Mouse (Mus musculus): ENCODE measurements around the gene Dll1. TPM values are rescaled to one million over a fixed set of nuclear protein-coding genes. Genes with fewer than 3 reads are reported as not detected.

The Dll1 gene
- polyA plus RNA-seq, 1 experiment from 2014 or later: 0.17 TPM

DNA sequence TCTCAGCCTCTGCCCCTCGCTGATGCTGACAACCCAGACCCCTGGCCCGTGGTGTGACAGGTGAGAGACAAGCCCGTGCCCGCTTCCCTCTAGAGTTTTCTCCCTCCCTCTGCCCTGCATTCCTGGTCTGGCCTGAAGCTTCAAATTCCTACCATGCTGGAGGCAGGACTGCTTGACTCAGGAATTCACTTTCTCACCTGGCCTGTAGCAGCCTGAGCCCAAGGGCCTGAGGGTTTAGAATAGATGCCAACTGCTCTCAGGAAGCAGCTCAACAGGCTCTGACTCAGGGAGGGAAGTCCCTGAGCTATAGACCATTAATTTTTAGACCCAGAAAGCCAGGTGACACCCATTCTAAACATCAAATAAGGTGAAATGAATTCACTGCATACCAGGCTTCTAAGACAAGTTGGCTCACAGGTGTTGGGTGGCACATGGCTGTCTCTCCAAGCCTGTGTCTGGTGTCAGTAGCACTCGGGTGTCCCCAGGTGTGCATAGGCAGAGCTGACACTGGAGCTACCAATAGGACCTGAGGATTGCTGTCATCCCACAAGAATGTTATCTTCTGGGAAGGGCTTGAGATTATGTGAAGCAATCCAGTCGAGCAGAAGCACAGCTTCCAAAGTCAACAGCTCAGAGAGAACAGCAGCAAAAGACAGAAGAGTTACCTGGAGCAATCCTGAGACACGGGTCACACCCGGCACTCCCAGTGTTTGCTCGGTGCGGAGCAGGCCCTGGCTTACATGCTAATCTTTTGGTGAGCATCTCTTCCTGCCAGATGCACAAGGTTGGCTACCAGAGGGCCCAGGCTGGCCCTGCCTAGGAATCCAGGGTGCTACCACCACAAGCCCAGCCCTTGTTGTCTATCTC, 50.5 kb downstream of the Dll1 start:
- Histone ChIP-seq H3K27ac (no peak overlapping the region), H3K4me3 (ENCODE audit: inconsistent target) (no peak overlapping the region), H3K36me3 (ENCODE audit: inconsistent target) (no peaks in the 10 kb centered on the region), H3K79me2 (ENCODE audit: inconsistent target) (no peaks in the 10 kb centered on the region)
- 90% methylated on average over 9 of the region's 10 CpGs for WGBS (ENCODE audit: missing documents)

DNA sequence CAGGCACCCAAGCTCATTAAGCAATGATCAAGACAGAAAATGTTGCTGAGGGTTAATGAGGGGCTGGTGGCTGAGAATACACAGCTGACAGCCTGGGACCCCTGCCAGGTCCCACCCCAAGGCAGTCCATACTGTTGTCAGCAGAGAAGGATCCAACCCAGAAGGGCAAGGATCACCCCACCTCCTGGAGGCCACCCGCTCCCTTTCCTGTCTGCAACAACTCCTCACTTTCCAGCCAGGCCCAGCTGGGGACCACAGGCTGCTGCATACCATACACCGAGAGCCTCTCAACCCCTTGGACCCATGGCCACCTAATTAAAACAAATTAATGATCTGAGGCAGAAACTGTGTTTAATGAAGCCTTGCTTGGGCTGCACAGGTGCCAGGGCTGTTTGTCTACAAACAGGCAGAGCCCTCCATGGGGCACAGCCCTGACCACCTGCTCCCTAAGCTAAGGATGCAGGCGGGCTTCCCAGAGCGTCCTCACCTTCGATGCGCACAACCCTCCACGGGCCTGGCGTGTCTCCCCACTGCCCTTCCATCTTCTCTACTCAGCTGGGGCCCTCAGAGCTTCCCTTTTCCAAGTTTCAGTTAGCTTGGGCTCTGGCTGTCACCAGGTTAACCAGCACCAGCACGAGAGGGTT, 53.4 kb downstream of the Dll1 start:
- WGBS (ENCODE audit: missing documents): 81% methylated on average over 9 of the region's 9 CpGs
- no peaks in the 10 kb centered on the region for H3K79me2 ChIP-seq (ENCODE audit: inconsistent target)
- no peaks in the 10 kb centered on the region for H3K36me3 ChIP-seq (ENCODE audit: inconsistent target)
- no peak overlapping the region for H3K27ac ChIP-seq
- no peak overlapping the region for H3K4me3 ChIP-seq (ENCODE audit: inconsistent target)

Other genes starting within 250 kb of the Dll1 start
- gene Fam120b, start 19.3 kb upstream of the Dll1 start, polyA plus RNA-seq (2018): 12.4 to 20.1 TPM (median 14.3 TPM) in 3 replicates
- gene Psmb1, start 122.9 kb upstream of the Dll1 start, polyA plus RNA-seq (2018): 70.7 to 115 TPM (median 101 TPM) in 3 replicates
- gene Tbp, start 123.0 kb upstream of the Dll1 start, polyA plus RNA-seq (2018): 15.5 to 29.0 TPM (median 16.5 TPM) in 3 replicates
- gene Pdcd2, start 150.4 kb upstream of the Dll1 start, polyA plus RNA-seq (2018): 21.6 to 26.8 TPM (median 23.6 TPM) in 3 replicates
- 1.9 to 3.2 TPM (median 3.1 TPM) in 3 replicates for gene Prdm9, start 187.5 kb upstream of the Dll1 start, polyA plus RNA-seq (2018)